Mouse (Mus musculus) spleen, adult 2 months (tissue): ENCODE data around the gene Hs3st6.

Experiments used
- CTCF ChIP-seq: fragments of 200-500 bp; IDR thresholded peaks from 2 replicates; pipeline ENCODE4 v1.5.1; 2011; ENCODE audit warnings: mild to moderate bottlenecking, inconsistent platforms; ENCODE audit not compliant: insufficient read depth, insufficient read length, insufficient replicate concordance; ENCODE audit errors: extremely low read depth
- POLR2A ChIP-seq: fragments of 200-500 bp; IDR thresholded peaks from 2 replicates; pipeline ENCODE4 v1.6.1; 2011; ENCODE audit warnings: low read depth, low read length, inconsistent platforms

DNA sequence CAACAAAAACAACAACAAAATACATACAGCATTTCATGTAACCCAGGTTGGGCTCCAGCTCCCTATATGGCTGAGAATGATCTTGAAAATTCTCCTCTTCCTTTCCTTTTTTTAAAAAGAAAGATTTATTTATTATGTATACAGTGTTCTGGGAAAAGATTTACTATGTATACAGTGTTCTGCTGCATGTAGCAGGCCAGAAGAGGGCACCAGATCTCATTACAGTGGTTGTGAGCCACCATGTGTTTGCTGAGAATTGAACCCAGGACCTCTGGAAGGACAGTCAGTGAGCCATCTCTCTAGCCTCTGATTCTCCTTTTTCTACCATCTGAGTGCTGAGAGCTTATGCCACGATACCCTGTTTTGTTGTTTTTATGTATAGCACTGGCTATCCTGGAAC is 18.3 kb upstream of the Hs3st6 start:
- no peak for TF ChIP-seq POLR2A
- no peak for TF ChIP-seq CTCF
